Mouse (Mus musculus) CH12.LX (cell line): ENCODE measurements at regions not wholly inside any gene's neighbourhood (a gene's known extent, or its start where the extent isn't known, plus 50 kb on each side); places are given as distances from the start of the nearest gene placed in this dataset.

ENCODE experiments used
- DNase-seq: peaks from one replicate; pipeline ENCODE4 v3.0.0-alpha.2; 2013; ENCODE audit errors: extremely low read depth
- H3K27ac ChIP-seq: 2 replicates; pipeline ENCODE4 v1.5.1; 2012; ENCODE audit warnings: low read depth, mild to moderate bottlenecking, control low read depth, moderate library complexity; ENCODE audit not compliant: insufficient read depth
- H3K27me3 ChIP-seq: replicated peaks from 2 replicates; pipeline ENCODE3; 2012; ENCODE audit warnings: inconsistent platforms
- H3K36me3 ChIP-seq, 2 experiments: replicated peaks in 1 of 2; 2 replicates each; pipeline versions ENCODE3 to v1.6.1; 2012; ENCODE audit warnings: inconsistent platforms in 1 of 2, low read length in 1 of 2, mild to moderate bottlenecking in 1 of 2, mixed read lengths in 1 of 2, moderate library complexity in 1 of 2; ENCODE audit not compliant: control insufficient read depth in 1 of 2, insufficient read depth in 1 of 2
- H3K4me1 ChIP-seq, 2 experiments: 2 replicates each; pipeline ENCODE4 v1.6.1; 2012; ENCODE audit warnings: inconsistent platforms in 1 of 2, moderate library complexity in 1 of 2; ENCODE audit not compliant: insufficient read depth in 2 of 2, control insufficient read depth in 1 of 2
- H3K4me2 ChIP-seq: 2 replicates; pipeline ENCODE4 v1.6.1; 2012; ENCODE audit warnings: low read depth, mild to moderate bottlenecking, control low read depth; ENCODE audit not compliant: poor library complexity, insufficient read depth, severe bottlenecking
- H3K4me3 ChIP-seq, 3 experiments: fragments of 150-350 bp in 1 of 3; sonication (generic) in 1 of 3; replicated peaks in 1 of 3; 2 replicates each; pipeline versions ENCODE3 to v1.5.1; 2011 to 2012; ENCODE audit warnings: low read depth in 2 of 3, low read length in 2 of 3, mild to moderate bottlenecking in 2 of 3, moderate library complexity in 2 of 3, control low read depth in 1 of 3, improper control_type of control experiment in 1 of 3, inconsistent platforms in 1 of 3, mixed read lengths in 1 of 3; ENCODE audit not compliant: poor library complexity in 1 of 3
- H3K79me2 ChIP-seq: replicated peaks from 2 replicates; pipeline ENCODE4 v1.6.1; 2012; ENCODE audit warnings: mild to moderate bottlenecking, moderate library complexity; ENCODE audit not compliant: control insufficient read depth, poor library complexity, insufficient read depth, severe bottlenecking; ENCODE audit errors: extremely low read depth
- H3K9ac ChIP-seq: 2 replicates; pipeline ENCODE4 v1.6.1; 2012; ENCODE audit warnings: low read depth, mild to moderate bottlenecking, control low read depth, moderate library complexity; ENCODE audit not compliant: insufficient read depth
- H3K9me3 ChIP-seq: replicated peaks from 2 replicates; pipeline ENCODE3; 2012; ENCODE audit warnings: low read length, inconsistent platforms, mixed read lengths
- CTCF ChIP-seq, 2 experiments: IDR thresholded peaks in 1 of 2; conservative IDR thresholded peaks in 1 of 2; 2 replicates each; pipeline ENCODE4 v1.5.1; 2011 to 2012; ENCODE audit warnings: low read depth in 2 of 2, low read length in 2 of 2, improper control_type of control experiment in 1 of 2, inconsistent platforms in 1 of 2, mild to moderate bottlenecking in 1 of 2, moderate library complexity in 1 of 2
- NRF1 ChIP-seq: IDR thresholded peaks from 2 replicates; pipeline ENCODE4 v1.6.1; 2014; ENCODE audit warnings: low read depth, mild to moderate bottlenecking, inconsistent platforms, low read length, improper control_type of control experiment, moderate library complexity
- dilution Hi-C: fragments of 300-500 bp; cut with MboI; formaldehyde crosslinking; loops from 2 replicates; pipeline ENCODE4 v1.14.3; 2020; ENCODE audit warnings: low sequenced_read_pairs; ENCODE audit not compliant: extremely low pct_unique_long_range_greater_than_20kb, extremely low pct_ligation_motif_present
- in situ Hi-C: fragments of 300-500 bp; cut with MboI; formaldehyde crosslinking; loops from 3 replicates; pipeline ENCODE4 v1.14.3; 2019; ENCODE audit warnings: low sequenced_read_pairs, low pct_ligation_motif_present, low pct_unique_long_range_greater_than_20kb, mixed read lengths

- no peaks in the 10 kb centered on the region for H3K36me3 ChIP-seq
- peaks cover 57% of the 10 kb centered on the region for H3K9me3 ChIP-seq
- H3K4me3 ChIP-seq, result no peak overlapping the region
- no peaks in the 10 kb centered on the region for H3K79me2 ChIP-seq
- in situ Hi-C loops (no loop called here), dilution Hi-C loops (no loop called here)
- TF ChIP-seq NRF1 (no peak), CTCF (conservative IDR thresholded peaks at IDR 0.05 in 1 of 2, IDR thresholded peaks at IDR 0.05 in 1 of 2; ENCODE audit: low read depth in 2 of 2, low read length in 2 of 2) (peak in 1 of 2 experiments; percentile 13; a peak in 1 of 4 replicates)
- H3K4me2 ChIP-seq, result no peak overlapping the region
- no peaks in the 10 kb centered on the region for H3K4me1 ChIP-seq
- DNase-seq, result no peak
- no peak overlapping the region for H3K27ac ChIP-seq
- no peak overlapping the region for H3K9ac ChIP-seq
- H3K27me3 ChIP-seq, result no peaks in the 10 kb centered on the region
These were observed 50.0 kb upstream of the Egfem1 start for GRCm38 (mm10) chr3:29031811-29032210.
